Mouse (Mus musculus) gastrocnemius, adult 2 months (tissue): ENCODE measurements at regions not wholly inside any gene's neighbourhood (a gene's known extent, or its start where the extent isn't known, plus 50 kb on each side); places are given as distances from the start of the nearest gene placed in this dataset.

Experiments used
- DNase-seq: peaks from one replicate; pipeline ENCODE4 v3.0.0; 2022
- H3K27ac ChIP-seq: fragments of 200-600 bp; 2 replicates; pipeline ENCODE4 v1.8.1; 2022; ENCODE audit warnings: mild to moderate bottlenecking
- H3K4me3 ChIP-seq: fragments of 200-600 bp; 2 replicates; pipeline ENCODE4 v1.8.1; 2022; ENCODE audit warnings: mild to moderate bottlenecking, moderate library complexity
- CTCF ChIP-seq: fragments of 200-600 bp; IDR thresholded peaks from 2 replicates; pipeline ENCODE4 v1.8.1; 2022; ENCODE audit warnings: antibody characterized with exemption, mild to moderate bottlenecking, moderate library complexity
- intact Hi-C: fragments of 180-260 bp; cut with DNase I; formaldehyde crosslinking; loops from one replicate; pipeline ENCODE4 v1.15.1; 2025

- intact Hi-C loops, result loop anchor here (5.0 kb wide), 2 partner anchors 74 to 474 kb away; no protein-coding TSS in a partner anchor
- Histone ChIP-seq H3K27ac (peak overlapping the region; percentile 73), H3K4me3 (peak overlapping the region; percentile 33; the same call in 1 of the 2 replicates)
- DNase-seq, result peak; percentile 46
- no peak for TF ChIP-seq CTCF
These were observed 123.5 kb downstream of the Ly86 start for GRCm38 (mm10) chr13:37468304-37469178.

GRCm38 (mm10) chr13:37470230-37470907, 125.4 kb downstream of the Ly86 start:
- no peak for TF ChIP-seq CTCF
- intact Hi-C loops, result no loop called here
- no peak overlapping the region for H3K4me3 ChIP-seq
- DNase-seq, result no peak
- no peak overlapping the region for H3K27ac ChIP-seq

GRCm38 (mm10) chr13:37473359-37473758, 128.4 kb downstream of the Ly86 start:
- intact Hi-C loops, result no loop called here
- DNase-seq, result no peak
- H3K27ac ChIP-seq, result no peak overlapping the region
- TF ChIP-seq CTCF, result no peak
- no peak overlapping the region for H3K4me3 ChIP-seq

- peak overlapping the region; percentile 79 for H3K27ac ChIP-seq
- TF ChIP-seq CTCF, result no peak
- H3K4me3 ChIP-seq, result no peak overlapping the region
- no peak for DNase-seq
- intact Hi-C loops, result no loop called here
These were observed 130.8 kb downstream of the Ly86 start for GRCm38 (mm10) chr13:37475804-37476203.

- DNase-seq, result no peak
- intact Hi-C loops, result no loop called here
- TF ChIP-seq CTCF, result no peak
These were observed 131.4 kb downstream of the Ly86 start for GRCm38 (mm10) chr13:37476256-37477053.

GRCm38 (mm10) chr13:37477342-37477741, 132.3 kb downstream of the Ly86 start:
- peak overlapping the region; percentile 59 for H3K27ac ChIP-seq
- no peak for DNase-seq
- peak overlapping the region; percentile 49 for H3K4me3 ChIP-seq
- TF ChIP-seq CTCF, result no peak
- intact Hi-C loops, result no loop called here

More at GRCm38 (mm10) chr13:37476256-37477053, 131.4 kb downstream of the Ly86 start:
- Histone ChIP-seq H3K27ac (peak overlapping the region; percentile 79), H3K4me3 (no peak overlapping the region)

GRCm38 (mm10) chr13:37477749-37478548, 132.9 kb downstream of the Ly86 start:
- no peak for TF ChIP-seq CTCF
- DNase-seq, result peak; percentile 60
- intact Hi-C loops, result no loop called here
- H3K4me3 ChIP-seq, result peak overlapping the region; percentile 49
- H3K27ac ChIP-seq, result peak overlapping the region; percentile 59

- no peak for DNase-seq
- intact Hi-C loops, result no loop called here
- TF ChIP-seq CTCF, result no peak
- no peak overlapping the region for H3K4me3 ChIP-seq
- H3K27ac ChIP-seq, result no peak overlapping the region
These were observed 134.2 kb downstream of the Ly86 start for GRCm38 (mm10) chr13:37479182-37479691.

GRCm38 (mm10) chr13:37481514-37481913, 136.5 kb downstream of the Ly86 start:
- Histone ChIP-seq H3K27ac (peak overlapping the region; percentile 93), H3K4me3 (no peak overlapping the region; the same call in 1 of the 2 replicates)
- intact Hi-C loops, result no loop called here
- no peak for TF ChIP-seq CTCF
- no peak for DNase-seq

GRCm38 (mm10) chr13:37482038-37482437, 137.0 kb downstream of the Ly86 start:
- no peak for DNase-seq
- peak overlapping the region; percentile 68 for H3K4me3 ChIP-seq
- no peak for TF ChIP-seq CTCF
- intact Hi-C loops, result loop anchor here (2.0 kb wide), 1 partner anchor 27 kb away; no protein-coding TSS in a partner anchor
- H3K27ac ChIP-seq, result peak overlapping the region; percentile 93

GRCm38 (mm10) chr13:37482589-37482988, 137.6 kb downstream of the Ly86 start:
- Histone ChIP-seq H3K27ac (peak overlapping the region; percentile 93), H3K4me3 (peak overlapping the region; percentile 68)
- peak; percentile 59 for TF ChIP-seq CTCF
- peak; percentile 75 for DNase-seq
- intact Hi-C loops, result loop anchor here (2.0 kb wide), 1 partner anchor 26 kb away; no protein-coding TSS in a partner anchor
